In genomic region chr4:116169353-116169672, GRCm38 (mm10) we compare ENCODE assay signal across 17 mouse cellular contexts. TPM values are rescaled to one million over a fixed set of nuclear protein-coding genes. Genes with fewer than 3 reads are reported as not detected.
DNase-seq lines count a peak whose midpoint lies in the region; ATAC-seq lines count a peak whose summit lies in the region.
"Had no signal": no experiment of that assay in that cellular context is flagged by ENCODE, and none has a peak within 500 bp of the region (broad histone marks: within the 10 kb centered on the region; RNA-seq: fewer than 3 reads in every experiment).

No protein-coding gene starts in this region.

- DNase-seq in forebrain, embryonic 11.5 days (ENCODE audit: low spot score), result no peak
- DNase-seq in forebrain, embryonic 10.5 days (ENCODE audit: extremely low spot score, low spot score), result no peak
- no peak for DNase-seq in midbrain, embryonic 11.5 days (ENCODE audit: low spot score, missing footprints)
- no peak for DNase-seq in midbrain, embryonic 10.5 days (ENCODE audit: low spot score)
- no peak for DNase-seq in yolk sac, embryonic 10.5 days (ENCODE audit: low spot score)
- DNase-seq in ovary, postnatal 10 days (ENCODE audit: low spot score), result no peak

- no peaks in the 10 kb centered on the region for H3K9me3 ChIP-seq in forebrain, embryonic 11.5 days (ENCODE audit: control insufficient read depth, low read length)
- H3K9me3 ChIP-seq in forebrain, embryonic 10.5 days, result no peaks in the 10 kb centered on the region
- no peaks in the 10 kb centered on the region for H3K9me3 ChIP-seq in midbrain, embryonic 11.5 days (ENCODE audit: control insufficient read depth, low read length)
- H3K9me3 ChIP-seq in midbrain, embryonic 10.5 days (replicated peaks), result no peaks in the 10 kb centered on the region
- H3K9me3 ChIP-seq in forebrain, embryonic 15.5 days, result no peaks in the 10 kb centered on the region
- H3K9me3 ChIP-seq in limb, embryonic 13.5 days, result no peaks in the 10 kb centered on the region
- H3K9me3 ChIP-seq: heart, embryonic 15.5 days; hindbrain, embryonic 15.5 days had no signal

- H3K9ac ChIP-seq in forebrain, embryonic 11.5 days (ENCODE audit: low read length), result no peak overlapping the region
- H3K9ac ChIP-seq in midbrain, embryonic 11.5 days (ENCODE audit: low read length), result no peak overlapping the region
- H3K9ac ChIP-seq in forebrain, embryonic 15.5 days (replicated peaks), result no peak overlapping the region
- no peak overlapping the region for H3K9ac ChIP-seq in limb, embryonic 13.5 days
- H3K9ac ChIP-seq: heart, embryonic 15.5 days; hindbrain, embryonic 15.5 days had no signal

- H3K27me3 ChIP-seq in forebrain, embryonic 11.5 days (ENCODE audit: control insufficient read depth, insufficient read depth, low read length), result no peaks in the 10 kb centered on the region
- no peaks in the 10 kb centered on the region for H3K27me3 ChIP-seq in forebrain, embryonic 10.5 days (ENCODE audit: poor library complexity, severe bottlenecking)
- no peaks in the 10 kb centered on the region for H3K27me3 ChIP-seq in midbrain, embryonic 11.5 days (ENCODE audit: control insufficient read depth, insufficient read depth, low read length)
- no peaks in the 10 kb centered on the region for H3K27me3 ChIP-seq in midbrain, embryonic 10.5 days (ENCODE audit: low read depth, poor library complexity, severe bottlenecking)
- no peaks in the 10 kb centered on the region for H3K27me3 ChIP-seq in forebrain, embryonic 15.5 days
- H3K27me3 ChIP-seq in limb, embryonic 13.5 days, result no peaks in the 10 kb centered on the region
- H3K27me3 ChIP-seq: CH12.LX; heart, embryonic 15.5 days; hindbrain, embryonic 15.5 days had no signal

- H3K4me3 ChIP-seq in forebrain, embryonic 11.5 days (ENCODE audit: low read depth, low read length), result no peak overlapping the region
- H3K4me3 ChIP-seq in forebrain, embryonic 10.5 days, result no peak overlapping the region
- no peak overlapping the region for H3K4me3 ChIP-seq in midbrain, embryonic 11.5 days (ENCODE audit: low read depth, low read length)
- no peak overlapping the region for H3K4me3 ChIP-seq in midbrain, embryonic 10.5 days
- H3K4me3 ChIP-seq in forebrain, embryonic 15.5 days, result no peak overlapping the region
- no peak overlapping the region for H3K4me3 ChIP-seq in limb, embryonic 13.5 days
- H3K4me3 ChIP-seq: heart, adult 2 months; heart, embryonic 15.5 days; hindbrain, embryonic 15.5 days; left cerebral cortex, adult 2 months had no signal

- 77% methylated on average over 3 of the region's 3 CpGs for WGBS in forebrain, embryonic 11.5 days
- WGBS in forebrain, embryonic 10.5 days, result 80% methylated on average over 3 of the region's 3 CpGs
- WGBS in midbrain, embryonic 11.5 days, result 83% methylated on average over 3 of the region's 3 CpGs
- WGBS in midbrain, embryonic 10.5 days, result 76% methylated on average over 3 of the region's 3 CpGs
- WGBS in forebrain, embryonic 15.5 days, result 68% methylated on average over 3 of the region's 3 CpGs
- WGBS in limb, embryonic 13.5 days, result 68% methylated on average over 3 of the region's 3 CpGs

- ATAC-seq in forebrain, embryonic 11.5 days (replicated peaks; ENCODE audit: low FRiP score), result peak; percentile 40; the same call in 1 of the 2 replicates
- peak; percentile 38 for ATAC-seq in midbrain, embryonic 11.5 days (ENCODE audit: low FRiP score)
- peak; percentile 23; the same call in 1 of the 2 replicates for ATAC-seq in forebrain, embryonic 15.5 days (replicated peaks)
- ATAC-seq in limb, embryonic 13.5 days (ENCODE audit: low FRiP score, low read depth), result 0 out of 2 replicates have a peak, but pooled peaks have one; percentile 22

- no peaks in the 10 kb centered on the region for H3K36me3 ChIP-seq in forebrain, embryonic 11.5 days (ENCODE audit: control insufficient read depth, insufficient read depth, low read length)
- H3K36me3 ChIP-seq in forebrain, embryonic 10.5 days (replicated peaks), result no peaks in the 10 kb centered on the region
- no peaks in the 10 kb centered on the region for H3K36me3 ChIP-seq in midbrain, embryonic 11.5 days (ENCODE audit: control insufficient read depth, insufficient read depth, low read length)
- H3K36me3 ChIP-seq in midbrain, embryonic 10.5 days, result no peaks in the 10 kb centered on the region
- no peaks in the 10 kb centered on the region for H3K36me3 ChIP-seq in forebrain, embryonic 15.5 days
- H3K36me3 ChIP-seq in limb, embryonic 13.5 days, result no peaks in the 10 kb centered on the region
- H3K36me3 ChIP-seq: heart, embryonic 15.5 days; hindbrain, embryonic 15.5 days had no signal

- no peak overlapping the region for H3K4me2 ChIP-seq in forebrain, embryonic 11.5 days (ENCODE audit: low read depth, low read length, severe bottlenecking)
- H3K4me2 ChIP-seq in midbrain, embryonic 11.5 days, result no peak overlapping the region
- H3K4me2 ChIP-seq in forebrain, embryonic 15.5 days (replicated peaks), result no peak overlapping the region
- no peak overlapping the region for H3K4me2 ChIP-seq in limb, embryonic 13.5 days (replicated peaks)
- H3K4me2 ChIP-seq: heart, embryonic 15.5 days; hindbrain, embryonic 15.5 days had no signal

- no peak overlapping the region for H3K27ac ChIP-seq in forebrain, embryonic 11.5 days (ENCODE audit: low read depth, low read length)
- no peak overlapping the region for H3K27ac ChIP-seq in forebrain, embryonic 10.5 days
- no peak overlapping the region for H3K27ac ChIP-seq in midbrain, embryonic 11.5 days (ENCODE audit: low read depth, low read length)
- H3K27ac ChIP-seq in midbrain, embryonic 10.5 days (replicated peaks), result no peak overlapping the region
- H3K27ac ChIP-seq in forebrain, embryonic 15.5 days (replicated peaks), result no peak overlapping the region
- H3K27ac ChIP-seq in limb, embryonic 13.5 days, result no peak overlapping the region
- H3K27ac ChIP-seq: heart, adult 2 months; heart, embryonic 15.5 days; hindbrain, embryonic 15.5 days; left cerebral cortex, adult 2 months; macrophage had no signal

- H3K4me1 ChIP-seq in forebrain, embryonic 11.5 days (replicated peaks; ENCODE audit: control insufficient read depth, insufficient read depth, low read length), result no peaks in the 10 kb centered on the region
- H3K4me1 ChIP-seq in forebrain, embryonic 10.5 days, result peaks cover 39% of the 10 kb centered on the region
- no peaks in the 10 kb centered on the region for H3K4me1 ChIP-seq in midbrain, embryonic 11.5 days (ENCODE audit: control insufficient read depth, insufficient read depth, low read length)
- H3K4me1 ChIP-seq in midbrain, embryonic 10.5 days, result peaks cover 12% of the 10 kb centered on the region
- no peaks in the 10 kb centered on the region for H3K4me1 ChIP-seq in forebrain, embryonic 15.5 days
- peaks cover 18% of the 10 kb centered on the region for H3K4me1 ChIP-seq in limb, embryonic 13.5 days
- H3K4me1 ChIP-seq: hindbrain, embryonic 15.5 days had no signal

RNA-seq across cellular contexts. Expression of gene Tspan1, which starts 1.9 kb away (rescaled TPM):
- 0.19 TPM in 1 of 2 replicates, not detected in the other for polyA plus RNA-seq in forebrain, embryonic 11.5 days (2014; fragmentation: Nextera tagmentation; extraction: Ambion mirVana)
- polyA plus RNA-seq in forebrain, embryonic 10.5 days (2016; fragmentation: Nextera tagmentation; extraction: Ambion mirVana), result not detected in 2 replicates
- polyA plus RNA-seq in midbrain, embryonic 11.5 days (2014; fragmentation: Nextera tagmentation; extraction: Ambion mirVana), result not detected in 2 replicates
- polyA plus RNA-seq in midbrain, embryonic 10.5 days (2016; fragmentation: Nextera tagmentation; extraction: Ambion mirVana), result 0.06 TPM in 1 of 2 replicates, not detected in the other
- 0.28 TPM in 1 of 2 replicates, not detected in the other for polyA plus RNA-seq in forebrain, embryonic 15.5 days (2015; fragmentation: Nextera tagmentation; extraction: Ambion mirVana)
- 0.10 TPM in 1 of 2 replicates, not detected in the other for polyA plus RNA-seq in limb, embryonic 13.5 days (2015; fragmentation: Nextera tagmentation; extraction: Ambion mirVana)
- polyA plus RNA-seq: limb, embryonic 14.5 days; macrophage had no signal

RNA-seq across cellular contexts. Expression of gene 1700042G07Rik, which starts 3.9 kb away (rescaled TPM):
- polyA plus RNA-seq in forebrain, embryonic 11.5 days (2014; fragmentation: Nextera tagmentation; extraction: Ambion mirVana), result not detected in 2 replicates
- polyA plus RNA-seq in forebrain, embryonic 10.5 days (2016; fragmentation: Nextera tagmentation; extraction: Ambion mirVana), result not detected in 2 replicates
- polyA plus RNA-seq in midbrain, embryonic 11.5 days (2014; fragmentation: Nextera tagmentation; extraction: Ambion mirVana), result not detected in 2 replicates
- polyA plus RNA-seq in midbrain, embryonic 10.5 days (2016; fragmentation: Nextera tagmentation; extraction: Ambion mirVana), result not detected in 2 replicates
- polyA plus RNA-seq in forebrain, embryonic 15.5 days (2015; fragmentation: Nextera tagmentation; extraction: Ambion mirVana), result not detected in 2 replicates
- not detected in 2 replicates for polyA plus RNA-seq in limb, embryonic 13.5 days (2015; fragmentation: Nextera tagmentation; extraction: Ambion mirVana)
- polyA plus RNA-seq: frontal cortex, adult 2 months; heart, embryonic 15.5 days; hindbrain, embryonic 15.5 days; limb, embryonic 14.5 days; liver, embryonic 16.5 days; macrophage had no signal

RNA-seq across cellular contexts. Expression of gene Gm49337, which starts 3.9 kb away (rescaled TPM):
- not detected in 2 replicates for polyA plus RNA-seq in forebrain, embryonic 11.5 days (2014; fragmentation: Nextera tagmentation; extraction: Ambion mirVana)
- not detected in 2 replicates for polyA plus RNA-seq in forebrain, embryonic 10.5 days (2016; fragmentation: Nextera tagmentation; extraction: Ambion mirVana)
- not detected in 2 replicates for polyA plus RNA-seq in midbrain, embryonic 11.5 days (2014; fragmentation: Nextera tagmentation; extraction: Ambion mirVana)
- polyA plus RNA-seq in midbrain, embryonic 10.5 days (2016; fragmentation: Nextera tagmentation; extraction: Ambion mirVana), result not detected in 2 replicates
- polyA plus RNA-seq in forebrain, embryonic 15.5 days (2015; fragmentation: Nextera tagmentation; extraction: Ambion mirVana), result not detected in 2 replicates
- polyA plus RNA-seq in limb, embryonic 13.5 days (2015; fragmentation: Nextera tagmentation; extraction: Ambion mirVana), result not detected in 2 replicates
- polyA plus RNA-seq: heart, adult 2 months; heart, embryonic 15.5 days; hindbrain, embryonic 15.5 days; limb, embryonic 14.5 days; liver, embryonic 16.5 days; macrophage had no signal

RNA-seq across cellular contexts. Expression of gene Lurap1, which starts 18.2 kb away (rescaled TPM):
- polyA plus RNA-seq in forebrain, embryonic 11.5 days (2014; fragmentation: Nextera tagmentation; extraction: Ambion mirVana), result 2.3 and 2.8 TPM in 2 replicates
- polyA plus RNA-seq in forebrain, embryonic 10.5 days (2016; fragmentation: Nextera tagmentation; extraction: Ambion mirVana), result 2.0 and 2.6 TPM in 2 replicates
- 1.5 and 1.8 TPM in 2 replicates for polyA plus RNA-seq in midbrain, embryonic 11.5 days (2014; fragmentation: Nextera tagmentation; extraction: Ambion mirVana)
- 2.2 and 2.7 TPM in 2 replicates for polyA plus RNA-seq in midbrain, embryonic 10.5 days (2016; fragmentation: Nextera tagmentation; extraction: Ambion mirVana)
- polyA plus RNA-seq in forebrain, embryonic 15.5 days (2015; fragmentation: Nextera tagmentation; extraction: Ambion mirVana), result 2.4 TPM in 2 replicates
- polyA plus RNA-seq in limb, embryonic 13.5 days (2015; fragmentation: Nextera tagmentation; extraction: Ambion mirVana), result 2.3 and 2.6 TPM in 2 replicates

RNA-seq across cellular contexts. Expression of gene Pomgnt1, which starts 45.7 kb away (rescaled TPM):
- polyA plus RNA-seq in forebrain, embryonic 11.5 days (2014; fragmentation: Nextera tagmentation; extraction: Ambion mirVana), result 54.9 and 58.8 TPM in 2 replicates
- polyA plus RNA-seq in forebrain, embryonic 10.5 days (2016; fragmentation: Nextera tagmentation; extraction: Ambion mirVana), result 50.6 and 54.7 TPM in 2 replicates
- 46.6 and 48.4 TPM in 2 replicates for polyA plus RNA-seq in midbrain, embryonic 11.5 days (2014; fragmentation: Nextera tagmentation; extraction: Ambion mirVana)
- 55.9 TPM in 2 replicates for polyA plus RNA-seq in midbrain, embryonic 10.5 days (2016; fragmentation: Nextera tagmentation; extraction: Ambion mirVana)
- 63.5 and 66.1 TPM in 2 replicates for polyA plus RNA-seq in forebrain, embryonic 15.5 days (2015; fragmentation: Nextera tagmentation; extraction: Ambion mirVana)
- polyA plus RNA-seq in limb, embryonic 13.5 days (2015; fragmentation: Nextera tagmentation; extraction: Ambion mirVana), result 63.4 and 69.0 TPM in 2 replicates
